Mouse (Mus musculus): ENCODE measurements around the gene Ankrd17. TPM values are rescaled to one million over a fixed set of nuclear protein-coding genes. Genes with fewer than 3 reads are reported as not detected.
"Not testable (repeated sequence)": the region's sequence is repeated elsewhere in the genome, so short reads cannot be mapped to it uniquely, and the experiment has no call there.

Gene Ankrd17
- polyA plus RNA-seq, 1 experiment from 2014 or later = 26.3 TPM

GRCm38 (mm10) chr5:90298396-90298795 lies 68.0 kb downstream of the Ankrd17 start:
- peaks cover 91% of the 10 kb centered on the region for H3K36me3 ChIP-seq (replicated peaks)

GRCm38 (mm10) chr5:90289887-90290286 lies 76.5 kb downstream of the Ankrd17 start:
- DNase-seq (ENCODE audit: low spot score) = no peak
- Histone ChIP-seq H3K4me3 (no peak overlapping the region), H3K4me1 (no peaks in the 10 kb centered on the region), H3K27me3 (replicated peaks; ENCODE audit: low read depth, poor library complexity, severe bottlenecking) (no peaks in the 10 kb centered on the region), H3K9me3 (no peaks in the 10 kb centered on the region), H3K27ac (replicated peaks) (no peak overlapping the region), H3K36me3 (replicated peaks) (peaks cover 97% of the 10 kb centered on the region)

More at GRCm38 (mm10) chr5:90298396-90298795, 68.0 kb downstream of the Ankrd17 start:
- WGBS = 94% methylated on average over 11 of the region's 11 CpGs
- no peak for DNase-seq (ENCODE audit: low spot score)
- H3K27me3 ChIP-seq (replicated peaks; ENCODE audit: low read depth, poor library complexity, severe bottlenecking) = no peaks in the 10 kb centered on the region
- no peak overlapping the region for H3K4me3 ChIP-seq
- no peak overlapping the region for H3K27ac ChIP-seq (replicated peaks)
- H3K4me1 ChIP-seq = no peaks in the 10 kb centered on the region
- no peaks in the 10 kb centered on the region for H3K9me3 ChIP-seq

GRCm38 (mm10) chr5:90286559-90286958 lies 79.8 kb downstream of the Ankrd17 start:
- Histone ChIP-seq H3K36me3 (replicated peaks) (peaks cover 95% of the 10 kb centered on the region), H3K27me3 (replicated peaks; ENCODE audit: low read depth, poor library complexity, severe bottlenecking) (no peaks in the 10 kb centered on the region), H3K9me3 (no peaks in the 10 kb centered on the region), H3K27ac (replicated peaks) (no peak overlapping the region), H3K4me1 (no peaks in the 10 kb centered on the region), H3K4me3 (no peak overlapping the region)
- 84% methylated on average over 2 of the region's 2 CpGs for WGBS
- DNase-seq (ENCODE audit: low spot score) = peak; percentile 33

- Histone ChIP-seq H3K4me1 (no peaks in the 10 kb centered on the region), H3K36me3 (replicated peaks) (peaks cover 72% of the 10 kb centered on the region), H3K4me3 (no peak overlapping the region), H3K27ac (replicated peaks) (no peak overlapping the region), H3K27me3 (replicated peaks; ENCODE audit: low read depth, poor library complexity, severe bottlenecking) (no peaks in the 10 kb centered on the region), H3K9me3 (no peaks in the 10 kb centered on the region)
- WGBS = 91% methylated on average over 1 of the region's 1 CpGs
- DNase-seq (ENCODE audit: low spot score) = no peak
Observed at GRCm38 (mm10) chr5:90280061-90280460, 86.3 kb downstream of the Ankrd17 start.

GRCm38 (mm10) chr5:90279418-90279817 lies 87.0 kb downstream of the Ankrd17 start:
- H3K4me3 ChIP-seq = no peak overlapping the region
- peaks cover 70% of the 10 kb centered on the region for H3K36me3 ChIP-seq (replicated peaks)
- H3K9me3 ChIP-seq = no peaks in the 10 kb centered on the region
- H3K27ac ChIP-seq (replicated peaks) = no peak overlapping the region
- WGBS = 90% methylated on average over 3 of the region's 3 CpGs
- H3K4me1 ChIP-seq = no peaks in the 10 kb centered on the region
- DNase-seq (ENCODE audit: low spot score) = no peak
- no peaks in the 10 kb centered on the region for H3K27me3 ChIP-seq (replicated peaks; ENCODE audit: low read depth, poor library complexity, severe bottlenecking)

- H3K9me3 ChIP-seq = no peaks in the 10 kb centered on the region
- H3K27me3 ChIP-seq (replicated peaks; ENCODE audit: low read depth, poor library complexity, severe bottlenecking) = no peaks in the 10 kb centered on the region
- no peak for DNase-seq (ENCODE audit: low spot score)
- 93% methylated on average over 1 of the region's 1 CpGs for WGBS
- H3K27ac ChIP-seq (replicated peaks) = no peak overlapping the region
- no peaks in the 10 kb centered on the region for H3K4me1 ChIP-seq
- peaks cover 65% of the 10 kb centered on the region for H3K36me3 ChIP-seq (replicated peaks)
- H3K4me3 ChIP-seq = no peak overlapping the region
Observed at GRCm38 (mm10) chr5:90277443-90277842, 88.9 kb downstream of the Ankrd17 start.

- WGBS = 87% methylated on average over 1 of the region's 1 CpGs
- Histone ChIP-seq H3K36me3 (replicated peaks) (peaks cover 75% of the 10 kb centered on the region), H3K4me3 (no peak overlapping the region), H3K4me1 (no peaks in the 10 kb centered on the region), H3K9me3 (no peaks in the 10 kb centered on the region), H3K27me3 (replicated peaks; ENCODE audit: low read depth, poor library complexity, severe bottlenecking) (no peaks in the 10 kb centered on the region), H3K27ac (replicated peaks) (no peak overlapping the region)
- DNase-seq (ENCODE audit: low spot score) = no peak
Observed at GRCm38 (mm10) chr5:90274806-90275205, 91.6 kb downstream of the Ankrd17 start.

- not testable (repeated sequence) for H3K4me1 ChIP-seq; H3K9me3 ChIP-seq; H3K4me3 ChIP-seq; DNase-seq (ENCODE audit: low spot score); H3K27me3 ChIP-seq (replicated peaks; ENCODE audit: low read depth, poor library complexity, severe bottlenecking); H3K27ac ChIP-seq (replicated peaks)
- 79% methylated on average over 2 of the region's 2 CpGs for WGBS
- peaks cover 97% of the 10 kb centered on the region for H3K36me3 ChIP-seq (replicated peaks)
Observed at GRCm38 (mm10) chr5:90262230-90262629, 104.1 kb downstream of the Ankrd17 start.

- Histone ChIP-seq H3K27ac (replicated peaks) (no peak overlapping the region), H3K36me3 (replicated peaks) (peaks cover 100% of the 10 kb centered on the region), H3K9me3 (no peaks in the 10 kb centered on the region), H3K4me1 (no peaks in the 10 kb centered on the region), H3K27me3 (replicated peaks; ENCODE audit: low read depth, poor library complexity, severe bottlenecking) (no peaks in the 10 kb centered on the region), H3K4me3 (no peak overlapping the region)
- 93% methylated on average over 3 of the region's 3 CpGs for WGBS
- no peak for DNase-seq (ENCODE audit: low spot score)
Observed at GRCm38 (mm10) chr5:90257023-90257422, 109.4 kb downstream of the Ankrd17 start.

GRCm38 (mm10) chr5:90247503-90247902 lies 118.9 kb downstream of the Ankrd17 start:
- Histone ChIP-seq H3K27me3 (replicated peaks; ENCODE audit: low read depth, poor library complexity, severe bottlenecking) (no peaks in the 10 kb centered on the region), H3K27ac (replicated peaks) (no peak overlapping the region), H3K4me3 (no peak overlapping the region), H3K9me3 (no peaks in the 10 kb centered on the region), H3K4me1 (no peaks in the 10 kb centered on the region), H3K36me3 (replicated peaks) (peaks cover 96% of the 10 kb centered on the region)
- DNase-seq (ENCODE audit: low spot score) = no peak

- Histone ChIP-seq H3K9me3 (no peaks in the 10 kb centered on the region), H3K4me1 (no peaks in the 10 kb centered on the region), H3K27ac (replicated peaks) (no peak overlapping the region), H3K36me3 (replicated peaks) (peaks cover 96% of the 10 kb centered on the region), H3K27me3 (replicated peaks; ENCODE audit: low read depth, poor library complexity, severe bottlenecking) (no peaks in the 10 kb centered on the region), H3K4me3 (no peak overlapping the region)
- 82% methylated on average over 2 of the region's 2 CpGs for WGBS
- no peak for DNase-seq (ENCODE audit: low spot score)
Observed at GRCm38 (mm10) chr5:90246987-90247386, 119.4 kb downstream of the Ankrd17 start.

- H3K27ac ChIP-seq (replicated peaks) = no peak overlapping the region
- no peaks in the 10 kb centered on the region for H3K4me1 ChIP-seq
- 84% methylated on average over 4 of the region's 4 CpGs for WGBS
- no peak for DNase-seq (ENCODE audit: low spot score)
- no peaks in the 10 kb centered on the region for H3K27me3 ChIP-seq (replicated peaks; ENCODE audit: low read depth, poor library complexity, severe bottlenecking)
- H3K9me3 ChIP-seq = no peaks in the 10 kb centered on the region
- peaks cover 96% of the 10 kb centered on the region for H3K36me3 ChIP-seq (replicated peaks)
- no peak overlapping the region for H3K4me3 ChIP-seq
Observed at GRCm38 (mm10) chr5:90246567-90246966, 119.8 kb downstream of the Ankrd17 start.

- Histone ChIP-seq H3K36me3 (replicated peaks) (peaks cover 96% of the 10 kb centered on the region), H3K9me3 (no peaks in the 10 kb centered on the region), H3K27me3 (replicated peaks; ENCODE audit: low read depth, poor library complexity, severe bottlenecking) (no peaks in the 10 kb centered on the region), H3K4me3 (no peak overlapping the region), H3K4me1 (no peaks in the 10 kb centered on the region), H3K27ac (replicated peaks) (no peak overlapping the region)
- WGBS = 72% methylated on average over 4 of the region's 4 CpGs
- DNase-seq (ENCODE audit: low spot score) = no peak
Observed at GRCm38 (mm10) chr5:90245416-90245815, 121.0 kb downstream of the Ankrd17 start.

- H3K27ac ChIP-seq (replicated peaks) = no peak overlapping the region
- no peaks in the 10 kb centered on the region for H3K9me3 ChIP-seq
- peaks cover 96% of the 10 kb centered on the region for H3K36me3 ChIP-seq (replicated peaks)
- H3K4me3 ChIP-seq = no peak overlapping the region
- H3K27me3 ChIP-seq (replicated peaks; ENCODE audit: low read depth, poor library complexity, severe bottlenecking) = no peaks in the 10 kb centered on the region
- 98% methylated on average over 8 of the region's 8 CpGs for WGBS
- H3K4me1 ChIP-seq = no peaks in the 10 kb centered on the region
- DNase-seq (ENCODE audit: low spot score) = no peak
Observed at GRCm38 (mm10) chr5:90235217-90235616, 131.2 kb downstream of the Ankrd17 start.

All from embryonic facial prominence, embryonic 10.5 days (tissue).